Mouse (Mus musculus) liver, postnatal 0 days (tissue): ENCODE results near the gene A3galt2. TPM values are rescaled to one million over a fixed set of nuclear protein-coding genes. Genes with fewer than 3 reads are reported as not detected.

Experiments used
- ATAC-seq: fragments of 200-750 bp; cut with Nextera tagmentation; 2 replicates; pipeline ENCODE4 v1.8.0; 2017; ENCODE audit warnings: mild to moderate bottlenecking, moderate library complexity
- DNase-seq: peaks from one replicate; pipeline ENCODE4 v3.0.0-alpha.2; 2016
- H3K27ac ChIP-seq: fragments of 300-500 bp; sonication (generic); 2 replicates; pipeline ENCODE4 v1.5.1; 2014; ENCODE audit warnings: antibody characterized with exemption, moderate library complexity, mild to moderate bottlenecking, low read depth
- H3K27me3 ChIP-seq: fragments of 300-500 bp; sonication (generic); 2 replicates; pipeline ENCODE4 v1.6.1; 2014; ENCODE audit warnings: low read length, control low read depth, mixed read lengths; ENCODE audit not compliant: insufficient read depth
- H3K36me3 ChIP-seq: fragments of 300-500 bp; sonication (generic); replicated peaks from 2 replicates; pipeline ENCODE4 v1.6.1; 2014; ENCODE audit warnings: mild to moderate bottlenecking, control low read depth, low read length, moderate library complexity, mixed read lengths; ENCODE audit not compliant: insufficient read depth
- H3K4me1 ChIP-seq: fragments of 300-500 bp; sonication (generic); 2 replicates; pipeline ENCODE4 v1.6.1; 2014; ENCODE audit warnings: antibody characterized with exemption, mild to moderate bottlenecking, control low read depth; ENCODE audit not compliant: insufficient read depth
- H3K4me2 ChIP-seq: fragments of 300-500 bp; sonication (generic); 2 replicates; pipeline ENCODE4 v1.6.1; 2014; ENCODE audit warnings: low read depth, mild to moderate bottlenecking, low read length, moderate library complexity, mixed read lengths
- H3K4me3 ChIP-seq: fragments of 300-500 bp; sonication (generic); 2 replicates; pipeline ENCODE4 v1.5.1; 2014; ENCODE audit warnings: low read depth, low read length
- H3K9ac ChIP-seq: fragments of 300-500 bp; sonication (generic); replicated peaks from 2 replicates; pipeline ENCODE4 v1.6.1; 2014; ENCODE audit warnings: mild to moderate bottlenecking, moderate library complexity
- H3K9me3 ChIP-seq: fragments of 300-500 bp; sonication (generic); 2 replicates; pipeline ENCODE4 v1.6.1; 2016; ENCODE audit warnings: mild to moderate bottlenecking, control low read depth, low read length, mixed read lengths
- CTCF ChIP-seq: sonication (generic); IDR thresholded peaks from 2 replicates; pipeline ENCODE4 v1.5.1; 2016; ENCODE audit warnings: antibody characterized with exemption, low read depth
- EP300 ChIP-seq: IDR thresholded peaks from 2 replicates; pipeline ENCODE4 v1.6.1; 2016; ENCODE audit warnings: antibody characterized with exemption, low read depth, mild to moderate bottlenecking
- WGBS: fragments of 180-500 bp; shearing (Covaris S2); extraction: QIAGEN DNeasy Blood & Tissue Kit; methylation state at CpG from one replicate; pipeline ENCODE4 v1.1.7; 2014; ENCODE audit not compliant: insufficient replicate concordance; 5-methylcytosine and 5-hydroxymethylcytosine counted together
- polyA plus RNA-seq: library from polyadenylated mRNA; unstranded; fragments of >200 nt; fragmentation: Nextera tagmentation; extraction: Ambion mirVana; gene quantifications from 2 replicates; pipeline ENCODE4 v1.2.1, GENCODE M21; 2015

Gene A3galt2
- polyA plus RNA-seq, 1 experiment from 2014 or later: not detected

DNA sequence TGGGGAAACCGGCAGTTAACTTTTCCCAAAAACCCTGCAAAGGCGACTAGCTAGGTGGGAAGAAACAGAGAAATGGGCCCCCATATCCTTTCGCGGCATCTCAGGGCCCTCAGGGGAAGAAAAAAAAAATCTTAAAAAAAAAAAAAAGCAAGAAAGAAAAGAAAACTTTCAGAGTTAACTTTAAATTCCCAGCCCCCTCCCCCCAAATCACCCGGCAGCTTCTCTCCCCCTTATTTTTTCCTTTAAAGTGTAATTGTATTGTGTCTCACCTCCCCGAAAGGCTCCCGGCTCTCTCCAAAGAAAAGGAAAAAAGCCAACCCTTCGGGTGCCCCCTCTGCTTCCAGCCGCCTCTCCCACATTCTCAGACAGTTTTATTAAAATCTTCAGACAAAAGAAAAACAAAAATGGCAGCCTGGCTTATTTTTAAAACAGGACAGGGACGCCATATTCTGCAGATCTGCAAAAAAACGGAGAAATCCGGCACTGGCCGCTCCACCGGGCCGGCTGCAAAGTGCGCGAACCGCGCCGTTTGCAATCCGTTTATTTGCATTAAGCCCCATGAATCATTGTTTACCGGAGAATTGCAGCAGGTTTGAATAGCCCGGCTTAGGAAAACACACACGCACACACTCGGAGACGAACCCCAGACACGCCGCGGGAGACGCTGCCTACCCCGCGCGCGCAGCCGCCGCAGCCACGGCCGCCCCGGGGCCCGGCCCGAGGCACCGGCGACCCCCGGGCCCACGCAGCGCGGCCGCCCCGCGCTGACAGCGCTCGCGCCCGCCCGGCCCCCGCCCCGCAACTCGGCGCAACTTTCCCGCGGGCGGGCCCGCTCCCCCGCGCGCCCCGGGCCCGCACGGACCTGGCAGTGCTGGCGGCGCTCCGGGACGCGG is 50.2 kb downstream of the A3galt2 start:
- Histone ChIP-seq H3K4me2 (peak overlapping the region; percentile 99), H3K27ac (peak overlapping the region; percentile 97), H3K4me3 (peak overlapping the region; percentile 64), H3K36me3 (no peaks in the 10 kb centered on the region), H3K9ac (peak overlapping the region; percentile 98), H3K27me3 (no peaks in the 10 kb centered on the region), H3K9me3 (no peaks in the 10 kb centered on the region), H3K4me1 (peaks cover 25% of the 10 kb centered on the region)
- TF ChIP-seq CTCF: no peak
- TF ChIP-seq EP300: no peak
- WGBS: under 1% methylated on average over 59 of the region's 74 CpGs
- DNase-seq (peak; percentile 63), ATAC-seq (peak; percentile 54)

DNA sequence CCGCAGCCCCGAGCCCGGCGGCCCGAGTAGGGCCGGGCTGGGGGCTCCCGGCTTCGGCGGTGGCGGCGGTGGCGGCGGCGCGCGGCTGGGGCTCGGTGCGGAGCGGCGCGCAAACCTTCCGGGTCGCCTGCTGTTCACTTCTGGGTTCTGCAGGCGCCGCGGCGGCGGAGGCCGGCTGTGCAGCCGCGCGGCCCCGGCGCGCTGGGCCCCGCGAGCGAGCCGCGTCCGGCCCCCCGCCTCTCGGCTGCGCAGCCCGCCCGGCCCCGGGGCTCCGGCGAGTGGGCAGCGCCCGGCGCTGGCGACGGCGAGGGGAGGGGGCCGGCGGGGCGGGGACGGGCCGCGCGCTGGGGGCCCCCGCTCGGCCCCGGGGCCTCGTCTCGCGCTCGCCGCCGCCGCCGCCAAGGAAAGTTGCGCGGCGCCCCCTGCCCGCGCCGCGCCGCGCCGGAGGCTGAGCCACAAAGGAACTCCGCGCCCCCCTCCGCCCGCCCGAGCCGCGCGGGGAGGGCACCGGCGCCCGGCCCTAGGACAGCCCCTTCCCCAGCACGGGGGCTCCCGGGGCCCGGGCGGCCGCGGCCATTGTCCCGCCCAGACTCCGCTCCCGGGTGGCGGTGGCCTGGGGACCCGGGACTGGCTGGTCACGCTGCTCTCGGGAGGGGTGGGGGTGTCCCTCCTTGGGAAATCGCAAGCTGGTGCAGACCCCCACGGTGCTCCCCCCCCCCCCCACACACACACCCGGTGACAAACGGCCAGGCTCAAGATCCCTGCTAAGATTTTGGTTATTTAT is 51.1 kb downstream of the A3galt2 start, which contains the start of gene Zfp362:
Gene Zfp362 (minus strand): TSS at position 3 of the 784 bp plus-strand sequence.
- Histone ChIP-seq H3K9ac (peak within 1 kb of the TSS; percentile 98), H3K4me2 (peak within 1 kb of the TSS; percentile 99), H3K4me1 (peaks cover 28% of the 10 kb centered on the region), H3K27me3 (no peaks in the 10 kb centered on the region), H3K9me3 (no peaks in the 10 kb centered on the region), H3K4me3 (peak within 1 kb of the TSS; percentile 64), H3K36me3 (no peaks in the 10 kb centered on the region), H3K27ac (peak within 1 kb of the TSS; percentile 97)
- TF ChIP-seq CTCF (no peak), EP300 (no peak)
- ATAC-seq (peak; percentile 72), DNase-seq (peak; percentile 68)
- under 1% methylated on average over 55 of the region's 111 CpGs for WGBS

DNA sequence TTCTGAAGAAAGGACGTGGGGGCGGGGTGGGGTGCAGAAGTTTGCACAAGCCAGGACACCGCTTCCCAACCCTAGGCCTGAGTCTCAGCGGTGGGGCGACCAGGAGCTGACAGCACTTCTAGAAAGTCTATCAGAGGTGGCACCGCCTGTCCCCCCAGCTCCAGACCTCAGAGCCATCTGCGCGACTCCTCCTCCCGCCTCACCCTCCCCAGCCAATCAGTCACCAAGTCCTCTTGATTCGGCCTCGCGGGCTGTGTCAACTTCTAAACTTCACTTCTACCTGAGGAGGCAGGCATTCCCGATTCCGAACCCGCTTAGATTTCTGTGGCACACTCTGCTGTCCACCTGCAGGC is 51.6 kb downstream of the A3galt2 start:
- ATAC-seq (peak; percentile 57), DNase-seq (peak; percentile 77)
- peak overlapping the region; percentile 97 for H3K27ac ChIP-seq
- peak overlapping the region; percentile 64 for H3K4me3 ChIP-seq
- no peaks in the 10 kb centered on the region for H3K9me3 ChIP-seq
- H3K4me1 ChIP-seq: peaks cover 26% of the 10 kb centered on the region
- H3K9ac ChIP-seq: peak overlapping the region; percentile 98
- WGBS: under 1% methylated on average over 15 of the region's 15 CpGs
- no peak for TF ChIP-seq EP300
- no peak for TF ChIP-seq CTCF
- H3K4me2 ChIP-seq: peak overlapping the region; percentile 99
- H3K27me3 ChIP-seq: no peaks in the 10 kb centered on the region
- H3K36me3 ChIP-seq: no peaks in the 10 kb centered on the region

DNA sequence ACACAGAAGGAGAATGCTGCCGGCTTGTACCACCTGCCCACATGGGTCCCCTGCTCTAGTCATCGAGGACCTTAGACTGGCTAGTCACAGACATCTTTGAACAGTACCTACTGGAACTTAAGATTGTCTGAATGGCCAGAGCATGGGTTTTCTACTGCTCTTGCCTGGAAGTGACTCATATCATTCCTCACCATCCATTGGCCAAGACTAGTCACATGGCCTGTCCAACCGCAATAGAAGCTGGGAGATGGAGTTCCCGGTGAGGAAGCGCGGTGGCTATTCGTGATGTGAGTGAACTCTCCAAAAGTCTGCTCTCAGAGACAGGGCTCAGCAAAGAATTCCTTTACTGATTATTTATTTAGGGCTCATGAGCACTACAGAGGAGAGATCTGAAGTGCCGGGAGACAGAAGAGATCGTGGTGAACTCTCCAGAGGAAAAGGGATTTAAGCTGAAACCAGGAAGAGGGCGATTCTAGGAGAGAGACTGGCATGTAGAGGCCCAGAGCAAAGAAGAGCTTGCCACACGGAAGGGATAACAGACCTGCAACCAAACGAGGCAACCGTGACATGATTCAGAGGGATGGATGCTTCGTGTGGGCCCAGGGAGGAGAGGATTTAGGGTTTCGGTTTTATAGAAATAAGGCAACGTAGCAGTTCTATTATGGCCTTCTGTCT is 56.4 kb downstream of the A3galt2 start:
- H3K36me3 ChIP-seq: no peaks in the 10 kb centered on the region
- ATAC-seq: peak; percentile 89
- 11% methylated on average over 16 of the region's 16 CpGs for WGBS
- DNase-seq: peak; percentile 77
- H3K27me3 ChIP-seq: no peaks in the 10 kb centered on the region
- no peaks in the 10 kb centered on the region for H3K9me3 ChIP-seq
- peak overlapping the region; percentile 60 for H3K9ac ChIP-seq
- H3K27ac ChIP-seq: no peak overlapping the region
- H3K4me1 ChIP-seq: peaks cover 9% of the 10 kb centered on the region
- TF ChIP-seq CTCF (peak; percentile 12; the same call in 1 of the 2 replicates), EP300 (no peak)
- peak overlapping the region; percentile 75 for H3K4me2 ChIP-seq
- H3K4me3 ChIP-seq: peak overlapping the region; percentile 56

DNA sequence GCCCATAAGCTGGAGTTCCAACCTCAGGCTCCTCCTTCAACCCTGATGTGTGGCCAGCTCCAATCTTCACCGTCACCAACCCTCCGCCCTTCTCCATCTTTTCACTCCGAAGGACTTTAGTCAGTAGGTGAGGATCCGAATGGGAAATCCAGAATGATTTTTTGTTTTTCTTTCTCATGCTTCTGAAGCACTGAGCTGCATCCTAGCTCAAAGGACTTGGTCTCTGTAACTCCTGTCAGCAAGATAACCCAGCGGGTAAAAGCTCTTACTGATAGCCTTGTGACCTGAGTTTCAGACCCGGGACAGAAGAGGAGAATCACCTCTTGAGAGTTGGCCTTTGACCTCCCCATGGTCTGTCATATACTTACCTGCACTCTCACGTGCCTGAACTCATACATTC is 61.8 kb downstream of the A3galt2 start:
- Histone ChIP-seq H3K36me3 (no peaks in the 10 kb centered on the region), H3K4me3 (no peak overlapping the region), H3K27ac (no peak overlapping the region), H3K4me1 (peaks cover 3% of the 10 kb centered on the region; the same call in 1 of the 2 replicates), H3K4me2 (no peak overlapping the region), H3K9me3 (no peaks in the 10 kb centered on the region), H3K9ac (no peak overlapping the region), H3K27me3 (no peaks in the 10 kb centered on the region)
- no peak for DNase-seq
- ATAC-seq: no peak
- TF ChIP-seq EP300: no peak
- WGBS: 59% methylated on average over 7 of the region's 7 CpGs

Other genes starting within 250 kb of the A3galt2 start
- 0.46 and 0.58 TPM in 2 replicates for gene Zscan20, start 145.3 kb upstream of the A3galt2 start, polyA plus RNA-seq
- 1.9 and 2.3 TPM in 2 replicates for gene Tlr12, start 136.7 kb upstream of the A3galt2 start, polyA plus RNA-seq
- 14.6 and 18.7 TPM in 2 replicates for gene Phc2, start 100.7 kb upstream of the A3galt2 start, polyA plus RNA-seq
- gene Zfp362, start 50.7 kb downstream of the A3galt2 start, polyA plus RNA-seq: 5.1 and 5.4 TPM in 2 replicates
- 0.26 and 0.32 TPM in 2 replicates for gene Trim62, start 128.2 kb downstream of the A3galt2 start, polyA plus RNA-seq
- gene Azin2, start 207.1 kb downstream of the A3galt2 start, polyA plus RNA-seq: 1.6 and 1.8 TPM in 2 replicates
- gene Ak2, start 236.6 kb downstream of the A3galt2 start, polyA plus RNA-seq: 276 and 291 TPM in 2 replicates